Comparison of ENCODE assay signal across 18 mouse cellular contexts in genomic region chr15:7080916-7081626, GRCm38 (mm10). TPM values are rescaled to one million over a fixed set of nuclear protein-coding genes. Genes with fewer than 3 reads are reported as not detected.
A peak's percentile ranks its signal among the peaks of the same experiment; 100 is the strongest.
DNase-seq lines count a peak whose midpoint lies in the region; ATAC-seq lines count a peak whose summit lies in the region.
"Had no signal": no experiment of that assay in that cellular context is flagged by ENCODE, and none has a peak within 500 bp of the region (broad histone marks: within the 10 kb centered on the region; RNA-seq: fewer than 3 reads in every experiment).

No protein-coding gene starts in this region.

- peak overlapping the region; percentile 52 for H3K4me2 ChIP-seq in heart, embryonic 13.5 days
- H3K4me2 ChIP-seq in lung, embryonic 16.5 days (ENCODE audit: low read depth, low read length), result peak overlapping the region; percentile 14; the same call in 1 of the 2 replicates
- H3K4me2 ChIP-seq in embryonic facial prominence, embryonic 12.5 days (replicated peaks), result 0 out of 2 replicates have a peak overlapping the region, but pooled peaks have one; percentile 13
- no peak overlapping the region for H3K4me2 ChIP-seq in midbrain, embryonic 15.5 days
- H3K4me2 ChIP-seq: forebrain, embryonic 15.5 days; hindbrain, embryonic 13.5 days; liver, embryonic 13.5 days; midbrain, embryonic 12.5 days had no signal

- DNase-seq in heart, postnatal 14 days, result no peak
- no peak for DNase-seq in lung, postnatal 4 days
- DNase-seq in limb, embryonic 10.5 days (ENCODE audit: low spot score), result no peak
- no peak for DNase-seq in adrenal gland, postnatal 10 days
- DNase-seq: cerebellum, adult 9-11 months; heart, postnatal 10 days; liver, embryonic 13.5 days; thymus, adult 18-20 months had no signal

- H3K27me3 ChIP-seq in heart, embryonic 13.5 days (replicated peaks), result peaks cover 8% of the 10 kb centered on the region; the same call in 1 of the 2 replicates
- H3K27me3 ChIP-seq in lung, embryonic 16.5 days (ENCODE audit: control insufficient read depth, insufficient read depth, low read depth, low read length), result no peaks in the 10 kb centered on the region
- H3K27me3 ChIP-seq in embryonic facial prominence, embryonic 12.5 days, result no peaks in the 10 kb centered on the region
- H3K27me3 ChIP-seq in limb, embryonic 10.5 days (ENCODE audit: low read depth, poor library complexity, severe bottlenecking), result no peaks in the 10 kb centered on the region
- H3K27me3 ChIP-seq in midbrain, embryonic 15.5 days (replicated peaks), result no peaks in the 10 kb centered on the region
- H3K27me3 ChIP-seq: forebrain, embryonic 15.5 days; hindbrain, embryonic 13.5 days; liver, embryonic 13.5 days had no signal

- H3K9ac ChIP-seq in heart, embryonic 13.5 days, result no peak overlapping the region
- H3K9ac ChIP-seq in lung, embryonic 16.5 days (ENCODE audit: low read length), result no peak overlapping the region
- H3K9ac ChIP-seq in embryonic facial prominence, embryonic 12.5 days, result no peak overlapping the region
- no peak overlapping the region for H3K9ac ChIP-seq in midbrain, embryonic 15.5 days
- H3K9ac ChIP-seq: forebrain, embryonic 15.5 days; hindbrain, embryonic 13.5 days; liver, embryonic 13.5 days; midbrain, embryonic 12.5 days had no signal

- H3K4me1 ChIP-seq in heart, embryonic 13.5 days, result peaks cover 13% of the 10 kb centered on the region
- H3K4me1 ChIP-seq in lung, embryonic 16.5 days (replicated peaks; ENCODE audit: control insufficient read depth, insufficient read depth, low read length), result peaks cover 10% of the 10 kb centered on the region
- peaks cover 20% of the 10 kb centered on the region; the same call in 1 of the 2 replicates for H3K4me1 ChIP-seq in embryonic facial prominence, embryonic 12.5 days
- H3K4me1 ChIP-seq in limb, embryonic 10.5 days, result peaks cover 17% of the 10 kb centered on the region
- H3K4me1 ChIP-seq in midbrain, embryonic 15.5 days, result no peaks in the 10 kb centered on the region; the same call in 1 of the 2 replicates
- H3K4me1 ChIP-seq: liver, embryonic 13.5 days had no signal

- no peak overlapping the region for H3K27ac ChIP-seq in heart, embryonic 13.5 days (replicated peaks)
- no peak overlapping the region for H3K27ac ChIP-seq in lung, embryonic 16.5 days (ENCODE audit: low read length)
- H3K27ac ChIP-seq in embryonic facial prominence, embryonic 12.5 days, result no peak overlapping the region
- peak overlapping the region; percentile 26 for H3K27ac ChIP-seq in limb, embryonic 10.5 days
- H3K27ac ChIP-seq in midbrain, embryonic 15.5 days, result no peak overlapping the region
- H3K27ac ChIP-seq: forebrain, embryonic 15.5 days; hindbrain, embryonic 13.5 days; left cerebral cortex, adult 2 months; liver, embryonic 13.5 days; macrophage; midbrain, embryonic 12.5 days had no signal

- intact Hi-C loops in heart, postnatal 14 days (cut with DNase I), result no loop called here

- no peak overlapping the region for H3K4me3 ChIP-seq in heart, embryonic 13.5 days
- no peak overlapping the region for H3K4me3 ChIP-seq in lung, embryonic 16.5 days (ENCODE audit: low read length)
- no peak overlapping the region for H3K4me3 ChIP-seq in embryonic facial prominence, embryonic 12.5 days
- no peak overlapping the region for H3K4me3 ChIP-seq in limb, embryonic 10.5 days
- H3K4me3 ChIP-seq in midbrain, embryonic 15.5 days, result no peak overlapping the region
- H3K4me3 ChIP-seq: forebrain, embryonic 15.5 days; hindbrain, embryonic 13.5 days; left cerebral cortex, adult 2 months; liver, embryonic 13.5 days; midbrain, embryonic 12.5 days had no signal

- 49% methylated on average over 14 of the region's 15 CpGs for WGBS in heart, embryonic 13.5 days
- 37% methylated on average over 14 of the region's 15 CpGs for WGBS in lung, embryonic 16.5 days
- WGBS in embryonic facial prominence, embryonic 12.5 days, result 35% methylated on average over 13 of the region's 15 CpGs
- WGBS in limb, embryonic 10.5 days, result 78% methylated on average over 15 of the region's 15 CpGs
- WGBS in midbrain, embryonic 15.5 days, result 82% methylated on average over 14 of the region's 15 CpGs

- H3K9me3 ChIP-seq in heart, embryonic 13.5 days, result no peaks in the 10 kb centered on the region
- H3K9me3 ChIP-seq in lung, embryonic 16.5 days (ENCODE audit: control insufficient read depth, low read length), result no peaks in the 10 kb centered on the region
- no peaks in the 10 kb centered on the region for H3K9me3 ChIP-seq in embryonic facial prominence, embryonic 12.5 days
- H3K9me3 ChIP-seq in limb, embryonic 10.5 days (replicated peaks), result no peaks in the 10 kb centered on the region
- H3K9me3 ChIP-seq in midbrain, embryonic 15.5 days, result no peaks in the 10 kb centered on the region
- H3K9me3 ChIP-seq: forebrain, embryonic 15.5 days; hindbrain, embryonic 13.5 days; liver, embryonic 13.5 days; midbrain, embryonic 12.5 days had no signal

- no peaks in the 10 kb centered on the region for H3K36me3 ChIP-seq in heart, embryonic 13.5 days
- H3K36me3 ChIP-seq in lung, embryonic 16.5 days (ENCODE audit: control insufficient read depth, insufficient read depth, low read length), result no peaks in the 10 kb centered on the region
- H3K36me3 ChIP-seq in embryonic facial prominence, embryonic 12.5 days, result no peaks in the 10 kb centered on the region
- H3K36me3 ChIP-seq in limb, embryonic 10.5 days, result no peaks in the 10 kb centered on the region
- H3K36me3 ChIP-seq in midbrain, embryonic 15.5 days (replicated peaks), result no peaks in the 10 kb centered on the region
- H3K36me3 ChIP-seq: forebrain, embryonic 15.5 days; hindbrain, embryonic 13.5 days; liver, embryonic 13.5 days; midbrain, embryonic 12.5 days had no signal

- no peak for ATAC-seq in heart, embryonic 13.5 days (ENCODE audit: extremely low read depth, insufficient number of reproducible peaks, low FRiP score, low TSS enrichment)
- ATAC-seq in lung, embryonic 16.5 days (ENCODE audit: low read depth), result no peak
- ATAC-seq in embryonic facial prominence, embryonic 12.5 days (ENCODE audit: insufficient number of reproducible peaks, insufficient read depth, low FRiP score, low TSS enrichment), result no peak
- ATAC-seq in midbrain, embryonic 15.5 days (replicated peaks), result no peak
- ATAC-seq: forebrain, embryonic 15.5 days had no signal

RNA-seq across cellular contexts. Expression of gene Lifr, which starts 9.3 kb away (rescaled TPM):
- 16.3 TPM in 2 replicates for polyA plus RNA-seq in heart, embryonic 13.5 days (2015; fragmentation: Nextera tagmentation; extraction: Ambion mirVana)
- total RNA-seq in heart, postnatal 14 days (2021), result 10 to 100 TPM; 57.6 to 63.2 TPM
- polyA plus RNA-seq in lung, embryonic 16.5 days (2015; fragmentation: Nextera tagmentation; extraction: Ambion mirVana), result 22.7 and 26.4 TPM in 2 replicates
- 17.5 and 18.3 TPM in 2 replicates for polyA plus RNA-seq in embryonic facial prominence, embryonic 12.5 days (2016; fragmentation: Nextera tagmentation; extraction: Ambion mirVana)
- 12.0 and 12.1 TPM in 2 replicates for polyA plus RNA-seq in limb, embryonic 10.5 days (2016; fragmentation: Nextera tagmentation; extraction: Ambion mirVana)
- 10 to 100 TPM; 69.5 to 75.8 TPM for total RNA-seq in adrenal gland, postnatal 10 days (2021)
- polyA plus RNA-seq in midbrain, embryonic 15.5 days (2015; fragmentation: Nextera tagmentation; extraction: Ambion mirVana), result 9.7 and 11.2 TPM in 2 replicates
- total RNA-seq: MEL had no signal
